Mouse (Mus musculus): ENCODE data around the gene Cntnap5a.
"Not testable (repeated sequence)": the region's sequence is repeated elsewhere in the genome, so short reads cannot be mapped to it uniquely, and the experiment has no call there.

Gene Cntnap5a

DNA sequence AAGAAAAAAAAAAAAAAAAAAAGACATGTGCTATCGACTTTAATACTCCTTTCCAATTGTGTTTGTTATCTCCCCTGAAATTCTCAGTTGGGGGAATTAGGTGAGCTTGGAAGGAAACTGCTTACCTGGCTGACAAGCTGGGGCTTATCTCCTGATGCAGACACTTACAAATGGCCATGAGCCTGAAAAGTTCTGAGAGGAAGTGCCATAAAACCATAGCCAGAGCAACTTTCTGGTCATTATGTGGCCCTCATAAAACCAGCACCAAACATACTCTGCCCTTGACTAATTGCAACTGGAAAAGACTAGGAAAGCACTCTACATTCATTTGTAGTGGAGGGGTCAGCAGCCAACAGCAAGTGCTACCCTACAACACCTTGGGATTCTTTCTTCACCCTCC, 359.5 kb downstream of the Cntnap5a start:
- no peak for DNase-seq (ENCODE audit: low read depth)

DNA sequence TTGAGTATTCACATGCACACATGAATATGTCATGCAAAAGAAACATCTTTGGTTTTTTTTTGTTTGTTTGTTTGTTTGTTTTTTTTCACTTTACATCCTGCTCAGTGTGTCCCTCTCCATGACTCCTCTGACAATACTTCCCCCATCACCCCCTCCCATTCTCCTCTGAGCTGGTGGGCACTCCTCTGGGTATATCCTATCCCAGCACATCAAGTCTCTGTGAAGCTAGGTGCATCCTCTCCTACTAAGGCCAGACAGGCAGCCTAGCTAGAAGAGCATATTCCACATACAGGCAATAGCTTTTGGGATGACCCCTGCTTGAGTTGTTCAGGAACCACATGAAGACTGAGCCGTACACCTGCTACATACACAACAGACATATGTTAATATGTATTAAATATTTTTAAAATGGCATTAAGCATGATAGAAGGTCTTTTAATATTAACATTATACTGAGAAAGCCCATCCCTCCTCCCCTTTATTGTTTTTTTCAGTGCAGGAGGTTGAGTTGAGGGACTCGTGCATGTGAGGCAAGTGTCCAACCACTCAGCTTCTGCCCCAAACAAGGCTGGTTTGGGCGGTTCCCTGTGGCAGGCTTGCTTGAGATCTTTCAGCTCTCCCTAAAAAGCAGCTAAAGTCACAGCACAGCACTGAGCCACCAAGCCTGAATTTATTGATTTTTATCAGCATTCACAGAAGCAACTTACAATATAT, 422.6 kb downstream of the Cntnap5a start:
- DNase-seq (ENCODE audit: low read depth), result no peak

DNA sequence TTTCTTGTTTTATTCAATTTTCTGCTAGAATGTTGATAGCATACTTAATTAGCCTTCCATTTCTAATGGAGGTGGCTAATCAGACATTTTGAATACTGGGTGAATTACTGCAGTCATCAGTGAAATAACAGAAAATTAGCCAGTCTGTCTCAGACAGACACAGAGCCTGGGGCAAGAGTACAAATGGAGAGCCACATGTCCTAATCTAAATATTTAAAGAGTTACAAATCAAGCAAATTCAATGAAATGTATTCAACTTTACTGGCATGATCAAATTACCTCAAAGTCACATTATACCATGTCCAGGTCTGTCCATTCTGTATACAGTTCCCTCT, 423.1 kb downstream of the Cntnap5a start:
- no peak for DNase-seq (ENCODE audit: low read depth)

DNA sequence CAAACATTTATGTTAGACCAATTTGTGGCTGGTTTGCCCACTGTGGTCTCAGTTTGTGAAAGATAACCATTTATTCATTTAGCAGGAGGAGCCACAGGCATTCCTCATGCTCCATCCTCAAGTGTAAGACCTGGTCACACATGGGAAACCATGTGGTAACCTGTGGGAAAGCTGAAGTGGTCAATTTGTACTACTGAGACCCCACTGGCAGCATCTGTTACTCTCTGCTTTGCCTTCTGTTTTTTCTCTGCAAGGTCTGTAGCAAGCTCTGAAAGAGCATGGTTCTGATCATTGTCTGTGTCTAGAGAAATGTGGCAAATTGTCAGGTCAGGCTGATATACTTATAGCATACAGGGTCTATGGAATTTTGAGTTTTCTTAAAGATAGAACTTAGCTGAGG, 423.8 kb downstream of the Cntnap5a start:
- DNase-seq (ENCODE audit: low read depth), result no peak

DNA sequence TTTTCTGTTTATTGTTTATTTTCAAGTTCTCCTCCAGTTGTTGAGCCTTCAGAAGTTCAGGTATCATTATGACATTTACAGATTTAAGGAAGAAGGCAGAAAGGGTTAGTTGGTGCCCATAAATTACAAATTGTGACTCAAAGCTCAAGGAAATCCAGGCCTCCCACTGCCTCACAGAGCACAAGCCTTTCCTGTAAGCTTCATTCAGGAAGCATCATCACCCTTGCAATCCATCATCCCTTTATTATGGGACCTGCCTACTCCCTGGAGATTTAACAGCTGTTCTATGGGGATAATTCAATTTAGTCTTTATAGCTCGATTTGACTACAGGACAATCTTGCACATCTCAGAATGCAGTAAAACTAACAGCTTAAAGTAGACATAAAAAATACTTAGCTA, 441.2 kb downstream of the Cntnap5a start:
- DNase-seq (ENCODE audit: low read depth), result no peak

DNA sequence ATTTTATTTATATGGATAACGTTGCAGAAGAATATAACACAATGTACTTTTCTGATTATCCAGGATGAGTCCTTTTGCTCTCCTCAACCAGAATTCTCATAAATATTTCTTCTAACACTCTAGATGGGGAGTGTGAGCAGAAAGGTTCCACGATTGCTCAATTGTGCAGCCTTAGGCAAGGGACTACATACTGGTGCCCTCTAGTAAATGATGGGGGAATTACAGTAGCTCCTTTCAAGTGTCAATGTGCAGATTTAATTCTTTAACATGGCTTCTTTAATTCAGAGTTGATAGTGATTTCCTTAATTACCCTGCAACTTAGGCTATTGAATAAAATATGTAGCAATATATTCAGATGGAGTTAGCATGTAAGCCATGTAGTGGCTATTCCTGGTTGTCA, 442.5 kb downstream of the Cntnap5a start:
- DNase-seq (ENCODE audit: low read depth), result no peak

DNA sequence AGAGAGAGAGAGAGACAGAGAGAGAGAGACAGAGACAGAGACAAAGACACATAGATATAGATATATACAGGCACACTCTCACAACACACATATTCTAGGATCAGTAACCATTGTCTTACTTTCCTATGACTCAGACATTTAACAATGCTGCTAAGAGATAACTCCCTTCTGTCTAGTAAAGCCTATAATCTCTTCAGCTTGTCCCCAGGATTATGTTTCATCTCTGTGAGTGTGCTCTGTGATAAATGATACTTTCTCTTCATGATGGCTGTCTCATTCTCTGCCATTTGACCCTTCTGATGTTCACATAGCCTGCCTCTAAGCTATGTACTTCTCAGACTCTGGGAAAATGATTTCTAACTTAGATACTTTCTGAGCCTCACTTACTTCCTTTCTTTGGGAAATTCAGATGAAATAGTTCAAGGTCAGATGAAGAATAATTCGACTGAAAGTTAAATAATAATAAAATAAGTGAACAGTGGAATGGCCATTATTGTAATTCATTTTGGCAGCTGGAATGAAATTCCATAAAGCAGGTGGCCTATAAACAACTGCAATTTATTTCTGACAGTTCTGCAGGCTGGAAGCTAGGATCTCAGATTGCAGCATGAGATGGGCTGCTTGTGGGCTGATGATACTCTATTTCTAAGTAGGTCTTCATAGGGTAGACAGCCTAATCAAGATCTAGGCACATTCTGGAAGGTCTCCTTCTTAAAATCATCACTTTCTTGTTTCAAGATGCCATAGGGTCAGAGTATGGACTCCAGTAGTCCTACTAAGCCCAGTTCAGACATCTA, 444.1 kb downstream of the Cntnap5a start:
- DNase-seq (ENCODE audit: low read depth), result no peak

DNA sequence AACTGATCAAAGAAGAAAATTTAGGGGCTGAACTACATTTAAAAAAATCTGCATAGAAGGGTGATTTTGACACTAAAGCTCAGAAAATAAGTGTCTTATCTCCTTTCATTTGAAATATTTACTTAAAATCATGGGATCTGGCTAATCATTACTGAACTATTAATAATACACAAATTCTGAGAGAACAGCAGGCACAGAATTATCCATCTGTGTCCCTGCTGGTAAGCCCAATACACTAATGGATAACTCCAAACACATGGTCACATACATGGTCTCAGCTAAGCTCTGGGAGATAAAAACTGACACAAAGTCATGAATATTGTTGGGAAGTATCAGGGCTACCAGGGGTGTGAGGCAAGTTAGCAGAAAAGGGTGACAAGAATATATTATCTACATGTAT, 447.9 kb downstream of the Cntnap5a start:
- no peak for DNase-seq (ENCODE audit: low read depth)

DNA sequence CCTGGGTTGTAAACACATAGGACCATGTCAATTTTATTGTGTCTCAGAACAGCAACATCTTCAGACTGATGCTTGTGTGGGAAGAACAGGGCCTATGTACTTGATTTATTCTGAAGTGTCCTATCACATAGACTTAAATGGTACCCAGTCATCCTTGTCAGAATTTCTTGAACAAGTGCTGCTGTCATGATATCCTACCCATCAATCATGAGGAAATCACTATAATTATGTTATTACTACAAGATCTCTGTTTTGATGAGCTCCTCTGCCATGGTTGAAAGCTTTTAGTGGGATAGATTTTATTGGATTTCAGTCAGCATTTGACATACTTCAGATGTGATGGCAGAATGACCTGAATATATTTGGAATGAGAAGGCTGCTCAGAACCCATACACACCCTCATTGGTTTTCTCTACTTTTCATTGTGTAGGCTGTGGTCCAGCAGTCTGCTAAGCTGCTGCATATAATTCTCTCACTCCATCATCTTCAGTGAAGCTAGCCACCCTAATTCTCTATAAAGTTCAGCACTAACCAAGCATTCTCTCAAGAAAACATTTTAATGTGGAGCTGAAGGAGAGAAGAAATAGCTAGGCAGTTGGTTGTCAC, 465.3 kb downstream of the Cntnap5a start:
- no peak for DNase-seq (ENCODE audit: low read depth)

DNA sequence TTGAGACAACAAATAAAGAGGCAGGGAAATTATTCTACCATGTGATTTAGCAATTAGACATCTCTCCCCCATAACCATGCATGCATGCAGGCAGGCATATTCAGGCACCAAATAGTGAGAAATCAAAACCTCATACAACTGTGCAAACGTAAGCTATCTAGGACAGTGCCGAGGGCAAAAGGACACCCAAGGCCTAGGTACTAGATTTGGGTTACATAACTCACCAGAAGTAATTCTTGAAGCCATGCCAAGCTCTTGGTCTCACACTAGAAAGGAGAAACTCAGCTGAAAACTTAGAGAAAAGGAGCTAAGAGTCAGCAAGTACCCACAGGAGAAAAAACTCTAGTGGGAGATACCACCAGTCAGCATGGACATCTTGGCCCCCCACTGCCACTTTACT, 499.9 kb downstream of the Cntnap5a start:
- no peak for DNase-seq (ENCODE audit: low read depth)

DNA sequence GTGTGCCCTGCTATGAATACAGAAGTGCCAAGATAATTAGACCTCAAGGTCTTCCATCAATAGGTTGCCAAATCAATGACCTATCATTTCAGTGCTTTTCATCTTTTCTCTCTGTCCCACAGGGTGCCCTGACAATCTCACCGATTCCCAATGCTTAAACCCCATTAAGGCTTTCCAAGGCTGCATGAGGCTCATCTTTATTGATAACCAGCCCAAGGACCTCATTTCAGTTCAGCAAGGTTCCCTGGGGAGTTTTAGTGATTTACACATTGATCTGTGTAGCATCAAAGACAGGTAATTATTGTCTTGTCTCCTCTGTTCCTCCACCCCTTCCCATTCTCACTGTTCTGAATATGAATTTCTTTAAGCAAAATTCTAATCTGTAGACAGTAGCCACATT, 503.6 kb downstream of the Cntnap5a start:
- not testable (repeated sequence) for DNase-seq (ENCODE audit: low read depth)

DNA sequence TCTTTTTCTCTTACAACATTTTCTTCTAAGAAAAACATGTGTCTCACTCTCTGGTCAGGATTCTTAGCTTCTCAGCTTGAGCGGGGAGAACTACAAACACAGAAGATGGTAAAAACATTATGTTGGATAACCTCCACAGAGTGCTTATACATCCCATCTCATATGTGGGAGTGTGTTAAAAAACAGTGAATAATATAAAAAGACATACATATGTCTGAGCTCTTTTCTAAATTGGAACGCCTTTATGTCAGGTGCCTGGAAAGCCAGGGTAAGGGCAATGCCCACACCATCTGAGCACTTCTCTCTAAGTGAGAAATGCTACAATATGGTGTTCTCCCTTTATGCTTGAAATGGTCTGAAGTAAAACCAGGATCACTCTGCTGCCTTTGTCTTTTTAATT, 507.7 kb downstream of the Cntnap5a start:
- no peak for DNase-seq (ENCODE audit: low read depth)

DNA sequence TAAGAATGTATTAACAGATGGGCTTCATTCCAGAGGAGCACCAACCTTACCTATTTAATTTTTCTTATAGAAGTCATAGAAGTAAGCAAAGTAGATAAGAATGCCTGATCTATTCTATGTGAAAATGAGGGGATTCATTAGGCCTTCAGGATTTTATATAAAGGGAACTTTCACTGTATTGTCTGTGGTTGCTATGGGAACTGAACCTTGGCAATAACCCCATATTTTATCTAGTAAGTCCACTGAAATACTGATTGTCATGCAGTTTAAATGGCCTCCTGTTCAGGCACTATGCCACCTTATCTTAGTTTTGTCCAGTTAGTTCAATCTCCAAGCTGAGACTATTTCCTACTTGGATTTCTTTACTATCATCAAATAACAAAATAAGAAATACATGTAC, 532.3 kb downstream of the Cntnap5a start:
- DNase-seq (ENCODE audit: low read depth), result no peak

DNA sequence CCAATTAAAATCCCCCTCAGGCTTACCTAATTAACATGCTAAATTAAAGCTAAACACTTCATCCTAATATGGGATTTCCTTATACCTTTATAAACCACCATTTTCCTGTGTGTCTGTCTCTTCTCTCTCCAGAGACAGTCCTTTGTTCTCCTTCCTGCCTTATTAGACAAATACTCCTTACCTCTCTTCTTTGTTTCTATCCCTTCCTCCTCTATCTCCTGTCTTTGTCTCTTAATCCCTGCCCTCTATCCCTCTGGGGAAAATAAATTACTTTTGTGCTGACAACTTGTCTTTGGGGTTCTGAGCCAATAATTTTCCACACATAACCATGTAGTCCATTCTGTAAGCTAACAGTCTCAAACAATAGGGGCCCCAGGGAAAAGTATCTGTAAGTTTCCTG, 556.0 kb downstream of the Cntnap5a start:
- no peak for DNase-seq (ENCODE audit: low read depth)

DNA sequence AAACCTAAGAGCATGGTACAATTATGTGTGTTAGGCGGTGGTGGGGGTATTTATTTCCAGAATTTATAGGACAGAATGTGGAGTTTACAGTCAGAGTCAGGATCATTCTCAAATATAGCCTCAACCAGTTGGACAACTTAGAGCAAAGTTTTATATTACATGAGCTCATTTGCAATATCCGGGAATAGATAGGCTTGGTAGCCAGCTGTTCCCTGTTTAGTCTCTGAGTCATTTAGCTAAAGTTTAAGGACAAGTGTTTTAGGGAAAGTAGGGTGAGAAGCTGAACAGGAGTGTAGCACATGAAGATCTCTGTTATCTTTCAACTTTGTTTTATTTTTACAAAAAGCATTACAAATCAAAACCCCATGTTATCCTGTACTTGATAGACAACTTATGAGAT, 559.3 kb downstream of the Cntnap5a start:
- no peak for DNase-seq (ENCODE audit: low read depth)

DNA sequence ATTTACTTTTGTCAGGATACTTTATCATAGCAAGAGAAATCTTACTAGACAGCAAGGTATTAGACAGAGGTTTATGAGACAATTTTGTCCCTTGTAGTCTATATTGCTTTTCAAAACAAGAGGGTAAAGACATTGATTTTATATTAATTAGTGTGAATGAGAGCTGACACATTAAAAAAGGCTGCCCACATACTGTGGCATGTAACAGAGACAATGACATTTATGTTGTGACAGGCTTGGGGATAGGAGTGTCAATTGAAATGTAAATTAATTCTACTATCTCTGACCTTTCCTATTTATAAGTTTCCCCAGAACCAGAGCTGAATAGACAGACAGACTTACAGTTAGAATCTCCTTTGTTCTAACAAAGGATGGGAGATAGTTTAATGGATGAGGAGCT, 596.6 kb downstream of the Cntnap5a start:
- DNase-seq (ENCODE audit: low read depth), result no peak

DNA sequence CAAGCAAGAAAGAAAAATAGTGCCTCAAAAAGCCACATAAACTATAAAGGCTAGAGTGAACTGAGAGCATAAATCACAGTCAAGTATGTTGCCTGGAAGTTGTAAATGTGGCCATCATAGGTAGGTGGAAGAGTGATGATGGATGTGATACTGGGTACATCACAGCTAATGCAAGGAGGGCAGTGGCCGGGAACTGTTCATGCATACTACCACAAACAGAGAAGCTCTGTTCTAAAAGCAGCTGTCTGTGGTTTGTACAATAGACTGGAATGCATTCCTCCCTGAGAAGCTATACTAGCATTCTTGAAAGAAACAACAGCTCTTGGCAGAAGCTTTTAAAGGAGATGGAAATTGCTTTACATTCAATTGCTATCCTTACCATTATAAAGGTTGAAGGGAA, 599.4 kb downstream of the Cntnap5a start:
- no peak for DNase-seq (ENCODE audit: low read depth)

DNA sequence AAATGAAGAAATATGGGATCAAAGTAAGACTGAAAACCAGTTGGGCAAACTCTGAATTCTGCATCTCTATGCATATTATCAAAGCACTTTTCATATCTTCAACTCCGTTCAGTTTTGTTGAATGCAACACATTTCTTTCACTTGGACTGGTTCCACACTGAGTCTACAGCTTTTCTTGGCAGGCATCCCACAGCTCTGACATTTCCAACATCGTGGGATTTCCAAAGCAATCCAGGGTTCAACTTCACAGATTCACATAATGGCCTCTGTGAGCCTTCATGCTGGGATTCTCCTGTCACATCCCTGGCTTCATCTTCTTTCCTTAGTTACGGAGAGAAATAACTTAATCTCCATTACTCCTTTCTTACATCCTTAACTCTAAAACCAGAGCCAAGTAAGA, 622.0 kb downstream of the Cntnap5a start:
- no peak for DNase-seq (ENCODE audit: low read depth)

DNA sequence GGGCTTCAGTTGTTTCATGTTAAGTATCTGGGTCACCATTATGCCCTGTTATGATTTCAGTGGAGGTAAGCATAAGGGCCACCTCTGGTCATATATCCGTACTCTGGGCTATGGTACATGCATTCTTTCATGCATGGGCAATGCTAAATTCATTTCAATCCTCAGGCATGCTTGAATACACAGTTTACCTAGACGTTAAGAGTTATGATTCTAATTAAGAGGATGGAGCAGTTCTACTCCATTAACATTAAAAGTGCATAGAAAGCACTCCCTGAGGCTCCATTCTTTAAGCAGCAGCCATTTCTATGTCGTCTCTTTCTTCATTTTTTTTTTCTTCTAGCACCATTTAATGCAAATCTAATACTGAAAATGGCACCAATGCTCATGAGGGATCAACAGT, 627.0 kb downstream of the Cntnap5a start:
- DNase-seq (ENCODE audit: low read depth), result no peak

DNA sequence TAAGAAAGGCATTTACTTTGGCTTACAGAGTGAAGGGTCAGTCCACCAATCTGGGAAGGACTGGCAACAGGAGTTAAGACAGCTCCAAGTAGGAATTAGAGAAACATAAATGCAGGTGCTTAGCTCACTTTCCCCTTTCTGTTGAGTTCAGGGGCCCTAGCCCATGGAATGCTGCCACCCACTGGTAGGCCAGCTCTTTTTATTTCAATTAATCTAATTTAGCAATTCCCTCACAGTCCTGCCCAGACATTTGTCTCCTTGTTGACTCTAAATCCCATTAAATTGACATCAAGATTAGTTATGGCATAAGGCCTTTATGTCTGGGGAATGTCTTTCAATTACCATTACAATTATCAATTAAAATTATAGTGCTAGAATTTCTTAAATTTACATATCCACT, 628.7 kb downstream of the Cntnap5a start:
- no peak for DNase-seq (ENCODE audit: low read depth)

DNA sequence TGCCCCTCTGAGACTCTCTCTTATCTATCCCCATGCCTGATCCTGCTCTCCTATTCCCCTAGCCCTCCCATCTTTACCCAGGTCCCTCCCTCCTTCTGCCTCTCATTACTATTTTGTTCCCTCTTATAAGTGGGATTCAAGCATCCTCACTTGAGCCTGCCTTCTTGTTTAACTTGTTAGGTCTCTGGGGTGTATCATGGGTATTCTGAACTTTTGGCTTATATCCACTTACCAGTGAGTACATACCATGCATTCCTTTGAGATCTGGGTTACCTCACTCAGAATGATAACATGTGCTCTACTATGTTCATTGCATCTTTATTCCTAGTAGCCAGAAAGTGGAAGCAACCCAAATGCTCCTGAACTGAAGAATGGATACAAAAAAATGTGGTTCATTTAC, 639.9 kb downstream of the Cntnap5a start:
- no peak for DNase-seq (ENCODE audit: low read depth)

DNA sequence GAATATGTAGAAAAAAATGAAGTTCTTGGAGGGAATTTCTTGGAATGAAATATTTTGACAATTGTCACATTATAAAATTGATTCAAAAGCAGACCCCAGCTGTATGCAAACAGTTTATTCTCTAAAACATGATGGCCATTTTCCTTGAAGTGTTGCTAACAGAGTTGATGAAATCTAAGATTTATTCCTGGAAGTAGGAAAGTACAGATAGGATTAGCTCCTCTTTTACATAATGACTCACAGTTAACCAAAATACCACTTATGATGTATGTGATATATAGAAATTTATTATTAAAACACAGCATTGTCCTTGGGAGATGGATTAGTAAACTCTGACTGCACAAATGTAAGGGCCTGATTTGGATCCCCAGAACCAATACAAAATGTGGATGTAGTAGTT, 669.1 kb downstream of the Cntnap5a start:
- DNase-seq (ENCODE audit: low read depth), result no peak

DNA sequence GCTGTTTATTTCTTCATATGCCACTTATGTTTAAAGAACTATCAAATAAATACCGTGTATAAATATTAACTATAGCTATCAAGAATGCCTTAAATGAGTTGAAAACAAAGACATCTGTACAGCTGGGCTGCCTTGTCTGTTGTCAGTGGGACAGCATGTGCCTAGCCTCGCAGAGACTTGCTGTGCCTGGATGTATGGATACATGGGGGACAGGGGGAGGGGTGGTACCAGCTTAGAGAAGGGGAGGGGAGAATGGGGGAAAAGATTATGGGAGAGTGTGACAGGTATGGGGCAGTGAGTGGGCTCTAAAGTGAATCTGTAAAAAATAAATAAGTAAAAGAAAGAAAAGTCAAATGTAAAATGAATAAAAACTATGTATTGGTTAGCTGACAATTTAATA, 681.0 kb downstream of the Cntnap5a start:
- no peak for DNase-seq (ENCODE audit: low read depth)

DNA sequence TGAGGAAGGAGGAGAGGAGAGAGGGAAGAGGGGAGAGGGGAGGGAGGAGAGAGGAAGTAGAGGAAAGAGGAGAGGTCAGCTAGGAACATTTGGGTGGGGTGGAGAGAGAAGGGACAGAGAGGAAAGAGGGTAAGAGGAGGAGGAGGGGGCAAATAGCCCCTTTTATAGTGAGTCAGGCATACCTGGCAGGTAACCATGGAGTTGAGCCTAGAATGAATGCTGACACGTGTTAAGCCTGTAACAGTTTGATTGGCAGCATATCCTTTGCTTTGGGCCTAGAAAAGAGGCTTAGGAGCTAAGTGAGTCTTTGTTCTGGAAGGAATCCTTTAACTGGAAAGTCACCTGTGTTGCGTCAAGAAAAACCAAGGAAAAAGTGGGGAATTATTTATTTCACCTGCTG, 681.6 kb downstream of the Cntnap5a start:
- DNase-seq (ENCODE audit: low read depth), result no peak
